Mouse (Mus musculus) CH12.LX (cell line): ENCODE measurements at regions not wholly inside any gene's neighbourhood (a gene's known extent, or its start where the extent isn't known, plus 50 kb on each side); places are given as distances from the start of the nearest gene placed in this dataset.

ENCODE experiments used
- DNase-seq: peaks from one replicate; pipeline ENCODE4 v3.0.0-alpha.2; 2013; ENCODE audit errors: extremely low read depth
- H3K27ac ChIP-seq: 2 replicates; pipeline ENCODE4 v1.5.1; 2012; ENCODE audit warnings: low read depth, mild to moderate bottlenecking, control low read depth, moderate library complexity; ENCODE audit not compliant: insufficient read depth
- H3K27me3 ChIP-seq: replicated peaks from 2 replicates; pipeline ENCODE3; 2012; ENCODE audit warnings: inconsistent platforms
- H3K36me3 ChIP-seq, 2 experiments: replicated peaks in 1 of 2; 2 replicates each; pipeline versions ENCODE3 to v1.6.1; 2012; ENCODE audit warnings: inconsistent platforms in 1 of 2, low read length in 1 of 2, mild to moderate bottlenecking in 1 of 2, mixed read lengths in 1 of 2, moderate library complexity in 1 of 2; ENCODE audit not compliant: control insufficient read depth in 1 of 2, insufficient read depth in 1 of 2
- H3K4me1 ChIP-seq, 2 experiments: 2 replicates each; pipeline ENCODE4 v1.6.1; 2012; ENCODE audit warnings: inconsistent platforms in 1 of 2, moderate library complexity in 1 of 2; ENCODE audit not compliant: insufficient read depth in 2 of 2, control insufficient read depth in 1 of 2
- H3K4me2 ChIP-seq: 2 replicates; pipeline ENCODE4 v1.6.1; 2012; ENCODE audit warnings: low read depth, mild to moderate bottlenecking, control low read depth; ENCODE audit not compliant: poor library complexity, insufficient read depth, severe bottlenecking
- H3K4me3 ChIP-seq, 3 experiments: fragments of 150-350 bp in 1 of 3; sonication (generic) in 1 of 3; replicated peaks in 1 of 3; 2 replicates each; pipeline versions ENCODE3 to v1.5.1; 2011 to 2012; ENCODE audit warnings: low read depth in 2 of 3, low read length in 2 of 3, mild to moderate bottlenecking in 2 of 3, moderate library complexity in 2 of 3, control low read depth in 1 of 3, improper control_type of control experiment in 1 of 3, inconsistent platforms in 1 of 3, mixed read lengths in 1 of 3; ENCODE audit not compliant: poor library complexity in 1 of 3
- H3K79me2 ChIP-seq: replicated peaks from 2 replicates; pipeline ENCODE4 v1.6.1; 2012; ENCODE audit warnings: mild to moderate bottlenecking, moderate library complexity; ENCODE audit not compliant: control insufficient read depth, poor library complexity, insufficient read depth, severe bottlenecking; ENCODE audit errors: extremely low read depth
- H3K9ac ChIP-seq: 2 replicates; pipeline ENCODE4 v1.6.1; 2012; ENCODE audit warnings: low read depth, mild to moderate bottlenecking, control low read depth, moderate library complexity; ENCODE audit not compliant: insufficient read depth
- H3K9me3 ChIP-seq: replicated peaks from 2 replicates; pipeline ENCODE3; 2012; ENCODE audit warnings: low read length, inconsistent platforms, mixed read lengths
- BHLHE40 ChIP-seq: IDR thresholded peaks from 2 replicates; pipeline ENCODE4 v1.6.1; 2011; ENCODE audit warnings: mild to moderate bottlenecking, low read depth, low read length, improper control_type of control experiment
- CHD2 ChIP-seq: IDR thresholded peaks from 2 replicates; pipeline ENCODE4 v1.6.1; 2011; ENCODE audit warnings: low read length, improper control_type of control experiment
- CTCF ChIP-seq, 2 experiments: IDR thresholded peaks in 1 of 2; conservative IDR thresholded peaks in 1 of 2; 2 replicates each; pipeline ENCODE4 v1.5.1; 2011 to 2012; ENCODE audit warnings: low read depth in 2 of 2, low read length in 2 of 2, improper control_type of control experiment in 1 of 2, inconsistent platforms in 1 of 2, mild to moderate bottlenecking in 1 of 2, moderate library complexity in 1 of 2
- E2F4 ChIP-seq: IDR thresholded peaks from 2 replicates; pipeline ENCODE4 v1.6.1; 2011; ENCODE audit warnings: low read depth, low read length, improper control_type of control experiment; ENCODE audit not compliant: insufficient replicate concordance
- ELF1 ChIP-seq: IDR thresholded peaks from 2 replicates; pipeline ENCODE4 v1.6.1; 2014; ENCODE audit warnings: low read depth, mild to moderate bottlenecking, inconsistent platforms, low read length, improper control_type of control experiment
- ETS1 ChIP-seq: conservative IDR thresholded peaks from 2 replicates; pipeline ENCODE4 v1.6.1; 2012; ENCODE audit warnings: low read depth, mild to moderate bottlenecking, inconsistent platforms, low read length, improper control_type of control experiment, moderate library complexity
- GABPA ChIP-seq: IDR thresholded peaks from 2 replicates; pipeline ENCODE4 v1.6.1; 2012; ENCODE audit warnings: low read depth, low read length, improper control_type of control experiment, inconsistent platforms; ENCODE audit not compliant: insufficient replicate concordance
- HCFC1 ChIP-seq: IDR thresholded peaks from 2 replicates; pipeline ENCODE4 v1.6.1; 2012; ENCODE audit warnings: low read depth, mild to moderate bottlenecking, inconsistent platforms, low read length, improper control_type of control experiment
- MAX ChIP-seq: IDR thresholded peaks from 2 replicates; pipeline ENCODE4 v1.6.1; 2011; ENCODE audit warnings: low read length, improper control_type of control experiment
- MAZ ChIP-seq: IDR thresholded peaks from 2 replicates; pipeline ENCODE4 v1.6.1; 2012; ENCODE audit warnings: low read depth, mild to moderate bottlenecking, inconsistent platforms, low read length, improper control_type of control experiment, moderate library complexity
- MXI1 ChIP-seq: IDR thresholded peaks from 2 replicates; pipeline ENCODE4 v1.6.1; 2011; ENCODE audit warnings: mild to moderate bottlenecking, low read depth, low read length, improper control_type of control experiment
- MYC ChIP-seq: IDR thresholded peaks from 2 replicates; pipeline ENCODE4 v1.6.1; 2011; ENCODE audit warnings: low read depth, mild to moderate bottlenecking, improper control_type of control experiment, low read length
- NELFE ChIP-seq: IDR thresholded peaks from 2 replicates; pipeline ENCODE4 v1.6.1; 2011; ENCODE audit warnings: low read depth, low read length, improper control_type of control experiment
- NRF1 ChIP-seq: IDR thresholded peaks from 2 replicates; pipeline ENCODE4 v1.6.1; 2014; ENCODE audit warnings: low read depth, mild to moderate bottlenecking, inconsistent platforms, low read length, improper control_type of control experiment, moderate library complexity
- POLR2AphosphoS2 ChIP-seq: IDR thresholded peaks from 2 replicates; pipeline ENCODE4 v1.6.1; 2011; ENCODE audit warnings: low read depth, low read length, improper control_type of control experiment
- RAD21 ChIP-seq: IDR thresholded peaks from 2 replicates; pipeline ENCODE4 v1.6.1; 2011; ENCODE audit warnings: low read depth, mild to moderate bottlenecking, low read length, improper control_type of control experiment, moderate library complexity
- SIN3A ChIP-seq: IDR thresholded peaks from 2 replicates; pipeline ENCODE4 v1.6.1; 2012; ENCODE audit warnings: low read length, improper control_type of control experiment, inconsistent platforms
- SMC3 ChIP-seq: IDR thresholded peaks from 2 replicates; pipeline ENCODE4 v1.6.1; 2011; ENCODE audit warnings: low read depth, low read length, improper control_type of control experiment
- TBP ChIP-seq: conservative IDR thresholded peaks from 2 replicates; pipeline ENCODE4 v1.6.1; 2011; ENCODE audit warnings: low read depth, low read length, improper control_type of control experiment
- TCF12 ChIP-seq: IDR thresholded peaks from 2 replicates; pipeline ENCODE4 v1.6.1; 2014; ENCODE audit warnings: low read depth, mild to moderate bottlenecking, inconsistent platforms, low read length, improper control_type of control experiment
- USF2 ChIP-seq: conservative IDR thresholded peaks from 2 replicates; pipeline ENCODE4 v1.6.1; 2011; ENCODE audit warnings: low read depth, low read length, improper control_type of control experiment
- ZKSCAN1 ChIP-seq: IDR thresholded peaks from 2 replicates; pipeline ENCODE4 v1.6.1; 2012; ENCODE audit warnings: low read depth, inconsistent platforms, low read length, improper control_type of control experiment, borderline replicate concordance
- ZMIZ1 ChIP-seq: IDR thresholded peaks from 2 replicates; pipeline ENCODE4 v1.6.1; 2012; ENCODE audit warnings: low read depth, mild to moderate bottlenecking, inconsistent platforms, low read length, improper control_type of control experiment
- dilution Hi-C: fragments of 300-500 bp; cut with MboI; formaldehyde crosslinking; loops from 2 replicates; pipeline ENCODE4 v1.14.3; 2020; ENCODE audit warnings: low sequenced_read_pairs; ENCODE audit not compliant: extremely low pct_unique_long_range_greater_than_20kb, extremely low pct_ligation_motif_present
- in situ Hi-C: fragments of 300-500 bp; cut with MboI; formaldehyde crosslinking; loops from 3 replicates; pipeline ENCODE4 v1.14.3; 2019; ENCODE audit warnings: low sequenced_read_pairs, low pct_ligation_motif_present, low pct_unique_long_range_greater_than_20kb, mixed read lengths

GRCm38 (mm10) chr1:71925501-71925900 is 272.5 kb upstream of the Fn1 start:
- Histone ChIP-seq H3K4me2 (no peak overlapping the region), H3K4me3 (no peak overlapping the region), H3K79me2 (no peaks in the 10 kb centered on the region), H3K27ac (no peak overlapping the region), H3K36me3 (no peaks in the 10 kb centered on the region), H3K27me3 (no peaks in the 10 kb centered on the region), H3K4me1 (no peaks in the 10 kb centered on the region), H3K9me3 (no peaks in the 10 kb centered on the region), H3K9ac (no peak overlapping the region)
- in situ Hi-C loops (no loop called here), dilution Hi-C loops (no loop called here)
- TF ChIP-seq USF2, result no peak
- no peak for TF ChIP-seq MAX
- TF ChIP-seq CHD2, result no peak
- no peak for TF ChIP-seq POLR2AphosphoS2
- no peak for TF ChIP-seq MYC
- no peak for TF ChIP-seq ELF1
- no peak for TF ChIP-seq RAD21
- TF ChIP-seq ETS1, result no peak
- TF ChIP-seq SIN3A, result no peak
- TF ChIP-seq HCFC1, result no peak
- no peak for TF ChIP-seq SMC3
- no peak for TF ChIP-seq GABPA
- no peak for TF ChIP-seq NRF1
- no peak for TF ChIP-seq BHLHE40
- no peak for TF ChIP-seq MXI1
- no peak for TF ChIP-seq NELFE
- no peak for TF ChIP-seq TCF12
- no peak for TF ChIP-seq CTCF (conservative IDR thresholded peaks at IDR 0.05 in 1 of 2, IDR thresholded peaks at IDR 0.05 in 1 of 2; ENCODE audit: low read depth in 2 of 2, low read length in 2 of 2)
- TF ChIP-seq E2F4, result no peak
- no peak for DNase-seq

- no peaks in the 10 kb centered on the region for H3K9me3 ChIP-seq
- no peaks in the 10 kb centered on the region for H3K79me2 ChIP-seq
- no peaks in the 10 kb centered on the region for H3K36me3 ChIP-seq
- H3K27ac ChIP-seq, result no peak overlapping the region
- H3K27me3 ChIP-seq, result no peaks in the 10 kb centered on the region
- H3K4me2 ChIP-seq, result no peak overlapping the region
- dilution Hi-C loops, result no loop called here
- no peaks in the 10 kb centered on the region for H3K4me1 ChIP-seq
- in situ Hi-C loops, result no loop called here
- no peak for DNase-seq
- no peak overlapping the region for H3K4me3 ChIP-seq
- no peak overlapping the region for H3K9ac ChIP-seq
- TF ChIP-seq CHD2 (no peak), ZKSCAN1 (no peak), MAZ (no peak), ZMIZ1 (no peak), TBP (no peak), BHLHE40 (no peak)
Observed at GRCm38 (mm10) chr1:71924884-71925283, 271.9 kb upstream of the Fn1 start.
